Mouse (Mus musculus) cortical plate, adult 2 months (tissue): ENCODE measurements at regions not wholly inside any gene's neighbourhood (a gene's known extent, or its start where the extent isn't known, plus 50 kb on each side); places are given as distances from the start of the nearest gene placed in this dataset.

Experiments used
- H3K27ac ChIP-seq: fragments of 200-500 bp; 2 replicates; pipeline ENCODE4 v1.5.1; 2012; ENCODE audit warnings: low read length, control low read depth, inconsistent platforms; ENCODE audit not compliant: insufficient read depth
- H3K4me1 ChIP-seq: fragments of 200-500 bp; 2 replicates; pipeline ENCODE4 v1.6.1; 2011; ENCODE audit warnings: low read length; ENCODE audit not compliant: control insufficient read depth, insufficient read depth
- H3K4me3 ChIP-seq: fragments of 200-500 bp; 2 replicates; pipeline ENCODE4 v1.5.1; 2011; ENCODE audit warnings: mild to moderate bottlenecking, low read length, control low read depth; ENCODE audit not compliant: insufficient read depth
- CTCF ChIP-seq: fragments of 200-500 bp; IDR thresholded peaks from 2 replicates; pipeline ENCODE4 v1.5.1; 2011; ENCODE audit warnings: mild to moderate bottlenecking, control low read depth, low read length; ENCODE audit not compliant: insufficient read depth; ENCODE audit errors: extremely low read depth
- POLR2A ChIP-seq: fragments of 200-500 bp; IDR thresholded peaks from 2 replicates; pipeline ENCODE4 v1.6.1; 2011; ENCODE audit warnings: mild to moderate bottlenecking, low read length, control low read depth; ENCODE audit not compliant: insufficient read depth; ENCODE audit errors: extremely low read depth

GRCm38 (mm10) chr12:71573456-71573855 is 257.4 kb upstream of the Daam1 start:
- TF ChIP-seq CTCF (no peak), POLR2A (no peak)
- no peak overlapping the region for H3K4me3 ChIP-seq
- no peaks in the 10 kb centered on the region for H3K4me1 ChIP-seq
- H3K27ac ChIP-seq: no peak overlapping the region

- no peak for TF ChIP-seq CTCF
- TF ChIP-seq POLR2A: no peak
- Histone ChIP-seq H3K27ac (no peak overlapping the region), H3K4me1 (no peaks in the 10 kb centered on the region), H3K4me3 (no peak overlapping the region)
Measured at GRCm38 (mm10) chr12:71574685-71575084, 256.2 kb upstream of the Daam1 start.

GRCm38 (mm10) chr12:71577349-71577748 is 253.5 kb upstream of the Daam1 start:
- Histone ChIP-seq H3K27ac (no peak overlapping the region), H3K4me3 (0 out of 2 replicates have a peak overlapping the region, but pooled peaks have one; percentile 27), H3K4me1 (no peaks in the 10 kb centered on the region)
- TF ChIP-seq POLR2A (no peak), CTCF (peak; percentile 30; the same call in 1 of the 2 replicates)

- no peaks in the 10 kb centered on the region for H3K4me1 ChIP-seq
- no peak overlapping the region for H3K4me3 ChIP-seq
- H3K27ac ChIP-seq: no peak overlapping the region
- TF ChIP-seq CTCF (no peak), POLR2A (no peak)
Measured at GRCm38 (mm10) chr12:71578006-71578405, 252.9 kb upstream of the Daam1 start.

GRCm38 (mm10) chr12:71578912-71579311 is 252.0 kb upstream of the Daam1 start:
- Histone ChIP-seq H3K4me1 (no peaks in the 10 kb centered on the region), H3K27ac (no peak overlapping the region), H3K4me3 (no peak overlapping the region)
- TF ChIP-seq POLR2A (no peak), CTCF (no peak)

GRCm38 (mm10) chr12:71580532-71581290 is 250.2 kb upstream of the Daam1 start:
- H3K27ac ChIP-seq: no peak overlapping the region
- no peak overlapping the region for H3K4me3 ChIP-seq
- H3K4me1 ChIP-seq: no peaks in the 10 kb centered on the region
- TF ChIP-seq POLR2A (no peak), CTCF (no peak)

- TF ChIP-seq POLR2A: no peak
- no peak for TF ChIP-seq CTCF
- Histone ChIP-seq H3K4me3 (no peak overlapping the region), H3K4me1 (no peaks in the 10 kb centered on the region), H3K27ac (no peak overlapping the region)
Measured at GRCm38 (mm10) chr12:71584618-71585017, 246.3 kb upstream of the Daam1 start.

GRCm38 (mm10) chr12:71598641-71599040 is 232.2 kb upstream of the Daam1 start:
- Histone ChIP-seq H3K4me3 (no peak overlapping the region), H3K4me1 (no peaks in the 10 kb centered on the region), H3K27ac (no peak overlapping the region)
- no peak for TF ChIP-seq CTCF
- TF ChIP-seq POLR2A: no peak

GRCm38 (mm10) chr12:71601091-71601690 is 229.7 kb upstream of the Daam1 start:
- Histone ChIP-seq H3K4me3 (no peak overlapping the region), H3K27ac (no peak overlapping the region), H3K4me1 (no peaks in the 10 kb centered on the region)
- TF ChIP-seq POLR2A (no peak), CTCF (no peak)

- H3K4me1 ChIP-seq: no peaks in the 10 kb centered on the region
- TF ChIP-seq POLR2A (no peak), CTCF (no peak)
- H3K27ac ChIP-seq: no peak overlapping the region
- H3K4me3 ChIP-seq: no peak overlapping the region
Measured at GRCm38 (mm10) chr12:71603136-71603535, 227.7 kb upstream of the Daam1 start.
